Mouse (Mus musculus): Measurements from ENCODE around the gene Atp8b4.
A peak's percentile ranks its signal among the peaks of the same experiment; 100 is the strongest.
"Not testable (repeated sequence)": the region's sequence is repeated elsewhere in the genome, so short reads cannot be mapped to it uniquely, and the experiment has no call there.

Atp8b4 gene

DNA sequence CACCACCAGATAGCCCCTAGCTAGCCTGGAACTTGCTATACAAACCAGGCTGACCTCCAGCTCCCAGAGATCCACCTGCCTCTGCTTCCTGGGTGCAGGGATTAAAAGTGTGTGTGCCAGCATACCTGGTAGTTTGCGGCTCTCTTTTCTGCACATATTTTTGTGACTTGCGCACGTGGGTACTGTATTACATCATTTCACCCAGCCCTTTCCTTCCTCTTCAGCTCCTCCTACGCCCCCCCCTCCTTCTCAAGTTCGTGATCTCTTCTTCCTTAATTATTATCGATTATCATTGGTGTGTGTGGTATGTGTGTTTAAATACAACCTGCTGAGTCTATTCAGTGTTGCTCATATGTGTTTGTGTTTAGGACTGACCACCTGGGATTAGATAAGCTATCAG, at the start of gene Atp8b4:
TSS of gene Atp8b4 (minus strand) at position 154 of the 400 bp plus-strand sequence.
- DNase-seq (ENCODE audit: low spot score in 2 of 2) = no peak

DNA sequence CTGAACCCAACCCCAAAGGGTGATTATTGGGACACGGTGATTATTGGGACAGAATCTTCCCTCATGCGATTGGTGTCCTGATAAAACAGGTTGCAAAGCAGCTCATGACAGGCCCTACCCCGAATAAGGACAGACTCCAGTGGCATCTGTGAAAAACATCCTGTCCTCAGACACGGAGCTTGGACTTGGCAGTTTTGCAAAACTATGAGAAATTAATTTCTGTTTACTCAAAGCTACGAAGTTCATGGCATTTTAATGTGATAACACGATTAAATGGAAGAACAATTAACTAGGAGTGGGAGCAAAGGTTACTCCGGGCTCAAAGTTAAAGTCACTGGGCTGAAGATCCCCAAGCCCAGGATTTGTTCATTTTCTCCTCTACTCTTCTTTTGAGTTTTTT, 49.2 kb upstream of the Atp8b4 start:
- DNase-seq (ENCODE audit: low spot score in 2 of 2) = no peak

DNA sequence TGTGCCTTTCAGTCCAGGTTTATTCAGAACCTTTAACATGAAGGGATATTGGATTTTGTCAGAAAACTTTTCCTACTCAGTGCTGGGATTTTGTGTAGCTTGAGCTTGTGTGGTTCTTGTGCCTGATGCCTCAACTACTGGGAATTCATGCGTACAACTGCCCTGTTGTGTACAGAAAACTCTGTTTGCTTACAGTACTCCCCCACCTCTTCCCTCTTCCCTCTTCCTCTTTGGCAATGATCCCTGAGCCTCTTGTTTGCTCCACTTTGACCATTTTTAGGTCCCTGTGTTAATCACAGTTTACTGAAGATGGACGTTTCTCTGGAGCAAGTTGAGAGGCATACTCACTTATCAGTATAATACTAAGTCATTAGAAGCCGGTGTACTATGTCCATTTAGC, 45.9 kb upstream of the Atp8b4 start:
- DNase-seq (ENCODE audit: low spot score in 2 of 2) = no peak

GRCm38 (mm10) chr2:126545297-126545696, 44.8 kb upstream of the Atp8b4 start:
- DNase-seq (ENCODE audit: low spot score in 2 of 2) = no peak

DNA sequence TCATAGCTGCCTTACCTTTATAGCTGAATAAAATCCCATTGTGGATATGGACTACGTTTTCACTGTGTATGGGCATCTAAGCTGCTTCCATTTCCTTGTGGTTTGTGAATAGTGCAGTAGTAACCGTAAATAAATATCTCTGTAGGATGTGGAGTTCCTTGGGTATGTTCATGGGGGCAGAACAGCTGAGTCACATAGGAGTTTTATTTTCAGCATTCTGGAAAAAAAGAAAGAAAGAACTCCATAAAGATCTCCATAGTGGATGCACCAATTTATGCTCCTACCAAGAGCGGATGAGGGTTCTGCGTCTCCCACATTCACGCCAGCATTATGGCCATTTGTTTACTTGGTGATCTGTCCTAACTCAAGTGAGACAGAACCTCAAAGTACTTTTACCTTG, 41.7 kb upstream of the Atp8b4 start:
- no peak for DNase-seq (ENCODE audit: low spot score in 2 of 2)

GRCm38 (mm10) chr2:126540390-126540925, 40.0 kb upstream of the Atp8b4 start:
- DNase-seq (ENCODE audit: low spot score in 2 of 2) = no peak

DNA sequence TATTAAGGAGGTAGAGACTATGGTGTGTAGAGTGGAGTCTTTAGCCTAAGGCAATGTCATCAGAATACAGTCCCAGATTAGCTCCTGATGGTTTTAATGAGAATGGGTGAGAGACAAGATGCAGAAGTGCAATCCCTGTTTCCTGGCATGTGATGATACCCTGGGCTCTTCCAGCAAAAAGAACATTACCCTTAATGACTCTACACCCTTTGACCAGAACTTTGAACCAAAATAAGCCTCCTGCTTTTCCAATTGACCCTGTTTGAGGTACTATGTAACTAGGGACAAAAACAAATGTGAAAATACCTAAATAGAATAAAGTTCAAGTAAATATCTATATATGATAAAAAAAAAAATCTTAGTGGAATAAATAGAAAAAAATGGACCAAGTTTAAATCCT, 37.2 kb upstream of the Atp8b4 start:
- DNase-seq (ENCODE audit: low spot score in 2 of 2) = no peak

DNA sequence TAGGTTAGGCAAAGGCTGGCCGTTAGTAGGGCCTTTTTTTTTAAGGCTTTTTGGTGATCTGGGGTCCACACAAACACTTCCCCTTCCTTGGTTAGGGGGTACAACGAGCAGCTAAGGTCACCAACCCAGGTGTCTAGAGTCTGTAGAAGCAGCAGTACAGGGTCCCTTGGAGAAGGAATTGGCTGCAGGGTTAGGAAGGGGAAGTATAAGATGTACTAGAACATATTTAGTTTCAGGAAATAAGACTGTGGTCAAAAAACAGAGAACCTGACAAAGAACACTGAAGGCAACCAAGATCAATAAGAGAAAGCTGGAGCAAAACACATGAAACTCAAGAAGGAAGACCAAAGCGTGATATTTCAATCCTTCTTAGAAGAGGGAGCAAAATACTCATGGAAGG, 30.1 kb upstream of the Atp8b4 start:
- DNase-seq (ENCODE audit: low spot score in 2 of 2) = no peak

DNA sequence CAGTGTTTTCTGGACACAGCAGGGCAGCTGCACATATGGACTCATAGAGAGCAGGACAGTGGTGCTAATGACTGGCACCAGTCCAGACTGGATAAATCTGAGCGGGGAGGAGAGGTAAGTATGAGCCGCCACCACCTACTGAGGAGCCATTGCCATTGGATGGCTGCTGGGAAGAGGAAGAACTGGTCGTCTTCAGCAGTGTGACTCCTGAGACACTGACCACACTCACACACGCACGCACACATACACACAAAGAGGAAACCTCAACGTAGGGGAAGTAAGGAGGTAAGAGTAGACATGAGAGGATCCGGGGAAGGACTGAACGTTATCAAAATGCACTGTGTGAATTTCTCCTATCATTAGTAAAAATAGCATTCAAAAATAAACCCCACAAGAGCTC, 27.0 kb upstream of the Atp8b4 start:
- no peak for DNase-seq (ENCODE audit: low spot score in 2 of 2)

- DNase-seq (ENCODE audit: low spot score in 2 of 2) = no peak
Observed at GRCm38 (mm10) chr2:126524271-126524670, 23.8 kb upstream of the Atp8b4 start.

GRCm38 (mm10) chr2:126523101-126523745, 22.7 kb upstream of the Atp8b4 start:
- DNase-seq (ENCODE audit: low spot score in 2 of 2) = not testable (repeated sequence)

- no peak for DNase-seq (ENCODE audit: low spot score in 2 of 2)
Observed at GRCm38 (mm10) chr2:126522056-126522455, 21.6 kb upstream of the Atp8b4 start.

GRCm38 (mm10) chr2:126521471-126521870, 21.0 kb upstream of the Atp8b4 start:
- DNase-seq (ENCODE audit: low spot score in 2 of 2) = no peak

DNA sequence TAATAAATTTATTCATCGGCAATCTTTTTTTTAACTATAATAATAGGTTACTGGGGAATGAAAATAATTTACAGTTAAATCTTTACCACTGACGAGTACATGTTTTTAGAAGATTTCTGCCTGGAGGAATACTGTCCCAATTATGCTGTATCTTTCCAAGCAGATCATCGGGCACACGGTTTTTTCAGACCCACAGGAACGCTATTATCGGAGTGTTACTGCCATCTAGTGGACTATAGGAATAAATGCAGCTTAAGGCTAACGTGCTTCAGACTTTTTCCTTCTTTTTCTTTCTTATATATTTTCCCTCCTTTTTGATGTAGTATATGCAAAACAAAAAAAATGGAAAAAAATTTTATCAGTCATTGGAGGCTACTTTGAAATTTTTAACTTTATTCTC, 20.4 kb upstream of the Atp8b4 start:
- DNase-seq (ENCODE audit: low spot score in 2 of 2) = no peak

DNA sequence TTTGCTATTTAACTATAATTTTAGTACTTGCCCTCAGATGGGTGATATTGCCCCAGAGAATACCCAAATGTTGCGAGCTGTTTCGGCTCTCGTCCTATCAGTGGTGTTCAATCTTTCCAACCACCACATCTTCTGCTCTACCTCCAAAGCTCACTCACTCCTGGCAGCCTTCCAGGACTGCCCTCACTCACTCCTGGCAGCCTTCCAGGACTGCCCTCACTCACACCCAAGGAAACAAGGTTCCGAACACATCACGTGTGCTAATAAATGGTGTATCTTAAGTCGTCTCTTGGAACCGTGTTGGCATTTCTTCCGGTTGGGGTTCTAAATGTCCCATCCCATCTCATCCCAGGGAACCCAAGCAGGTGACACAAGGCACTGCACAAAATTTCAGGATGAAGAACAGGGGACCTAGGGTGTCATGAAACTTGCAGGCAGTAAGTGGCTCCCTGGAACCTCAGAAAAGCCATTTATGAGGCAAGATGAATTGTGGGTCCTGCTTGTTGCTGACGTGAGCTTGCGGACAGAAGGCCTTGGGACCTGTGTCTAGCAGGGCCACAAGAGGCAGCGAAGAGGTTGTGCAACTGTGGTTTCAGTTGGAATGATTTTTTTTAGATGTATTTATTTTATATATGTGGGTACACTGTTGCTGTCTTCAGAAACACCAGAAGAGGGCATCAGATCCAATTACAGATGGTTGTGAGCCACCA, 19.6 kb upstream of the Atp8b4 start:
- DNase-seq (ENCODE audit: low spot score in 2 of 2) = peak in 1 of 2 experiments; percentile 66

DNA sequence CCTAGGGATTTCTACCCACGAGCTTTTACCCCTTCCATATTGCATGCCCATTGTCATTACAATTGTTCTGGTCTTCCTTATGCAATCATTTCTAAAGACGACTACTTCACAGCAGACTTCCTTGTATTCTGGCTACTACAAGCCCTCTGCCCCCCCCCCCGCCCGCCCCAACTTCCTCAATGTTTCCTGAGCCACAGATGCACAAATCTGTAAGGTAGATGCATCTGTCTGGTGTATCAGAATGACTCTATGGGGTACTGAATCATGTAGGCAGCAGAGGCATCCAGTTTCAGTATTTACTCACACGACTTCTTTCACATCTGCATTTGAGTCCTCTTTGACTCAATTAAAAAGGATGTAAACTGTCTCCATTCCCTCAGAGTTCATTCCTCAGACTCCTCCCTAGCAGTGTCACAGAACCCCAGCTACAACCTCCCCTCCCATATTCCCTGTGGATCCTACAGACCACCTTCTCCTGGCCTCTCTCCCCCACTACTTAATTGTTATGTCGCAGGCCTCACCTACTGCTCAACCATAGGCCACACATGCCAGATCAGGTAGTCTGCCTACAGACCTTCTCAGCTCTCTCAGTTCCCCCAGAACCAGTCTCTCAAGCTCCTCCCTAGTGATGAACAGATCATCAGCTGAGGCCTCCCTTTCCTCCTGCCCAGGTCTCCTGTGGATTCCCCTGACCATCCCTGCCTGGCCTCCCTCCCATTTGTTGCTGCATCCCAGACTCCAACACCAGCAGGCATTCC, 14.8 kb upstream of the Atp8b4 start:
- no peak for DNase-seq (ENCODE audit: low spot score in 2 of 2)

GRCm38 (mm10) chr2:126508228-126508627, 7.8 kb upstream of the Atp8b4 start:
- DNase-seq (ENCODE audit: low spot score in 2 of 2) = no peak

DNA sequence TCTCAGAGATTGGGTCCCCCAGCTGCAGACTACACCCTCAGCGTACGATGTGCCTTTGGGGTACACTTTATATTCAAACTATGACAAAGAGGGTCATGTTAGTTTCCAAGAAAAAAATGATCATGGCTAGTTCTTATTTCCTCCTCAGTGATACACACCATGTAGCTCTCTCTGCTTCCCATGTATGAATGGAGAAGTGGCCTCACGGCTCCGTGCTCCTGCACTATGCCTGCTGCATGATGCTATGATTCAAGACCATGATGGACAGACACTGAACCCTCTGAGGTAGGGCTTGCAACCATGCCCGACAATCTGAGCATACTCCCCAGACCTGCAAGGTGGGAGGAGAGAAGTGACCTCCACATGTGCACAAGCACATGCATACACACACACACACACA, 7.0 kb upstream of the Atp8b4 start:
- DNase-seq (ENCODE audit: low spot score in 2 of 2) = no peak

- no peak for DNase-seq (ENCODE audit: low spot score in 2 of 2)
Observed at GRCm38 (mm10) chr2:126505156-126505555, 4.7 kb upstream of the Atp8b4 start.

GRCm38 (mm10) chr2:126499730-126500129, 744 bp downstream of the Atp8b4 start:
- DNase-seq (ENCODE audit: low spot score in 2 of 2) = no peak

- no peak for DNase-seq (ENCODE audit: low spot score in 2 of 2)
Observed at GRCm38 (mm10) chr2:126498761-126499452, 1.6 kb downstream of the Atp8b4 start.

GRCm38 (mm10) chr2:126496838-126497237, 3.6 kb downstream of the Atp8b4 start:
- no peak for DNase-seq (ENCODE audit: low spot score in 2 of 2)

Measured in cerebellum, postnatal 4 days (tissue).